Mouse (Mus musculus): Measurements from ENCODE around the gene Acbd6. TPM values are rescaled to one million over a fixed set of nuclear protein-coding genes. Genes with fewer than 3 reads are reported as not detected.

The Acbd6 gene
- polyA plus RNA-seq, 1 experiment, result 90.0 TPM

DNA sequence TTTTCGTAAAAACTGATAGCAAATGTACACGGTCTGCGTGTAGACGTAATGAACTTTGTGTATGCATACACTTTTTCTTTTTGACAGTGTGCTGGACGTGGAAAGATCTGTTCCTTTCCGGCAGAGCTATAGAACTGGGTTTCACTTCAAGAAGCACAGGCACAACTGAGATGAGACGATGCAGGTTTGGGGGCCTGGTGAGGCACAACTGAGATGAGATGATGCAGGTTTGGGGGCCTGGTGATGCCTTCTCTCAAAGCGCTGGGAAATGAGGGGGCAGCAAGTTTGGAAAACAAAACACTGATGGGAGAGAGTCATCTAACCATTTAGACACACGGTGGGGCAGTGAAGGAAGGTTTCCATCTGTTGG, 293 bp upstream of the Acbd6 start:
- DNase-seq (ENCODE audit: extremely low spot score in 1 of 2, low spot score in 1 of 2), result no peak

DNA sequence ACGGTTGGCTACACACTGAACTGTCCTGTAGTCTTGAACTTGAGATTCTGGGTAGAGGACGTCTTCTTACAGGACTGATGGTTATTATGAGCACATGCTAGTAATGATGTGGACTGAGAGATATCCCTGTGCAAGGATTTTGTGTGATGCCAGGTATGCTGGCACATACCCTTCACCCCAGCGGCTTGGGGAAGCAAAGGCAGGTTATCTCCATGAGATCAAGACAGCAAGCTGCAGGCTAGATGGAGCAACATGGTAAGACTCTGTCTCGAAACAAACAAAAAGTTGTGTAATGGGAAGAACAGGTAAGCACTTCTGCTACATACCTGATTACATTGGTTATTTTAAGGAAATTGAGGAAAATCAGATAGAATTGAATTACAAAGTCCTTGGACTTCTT, 2.1 kb downstream of the Acbd6 start:
- DNase-seq (ENCODE audit: extremely low spot score in 1 of 2, low spot score in 1 of 2), result no peak

DNA sequence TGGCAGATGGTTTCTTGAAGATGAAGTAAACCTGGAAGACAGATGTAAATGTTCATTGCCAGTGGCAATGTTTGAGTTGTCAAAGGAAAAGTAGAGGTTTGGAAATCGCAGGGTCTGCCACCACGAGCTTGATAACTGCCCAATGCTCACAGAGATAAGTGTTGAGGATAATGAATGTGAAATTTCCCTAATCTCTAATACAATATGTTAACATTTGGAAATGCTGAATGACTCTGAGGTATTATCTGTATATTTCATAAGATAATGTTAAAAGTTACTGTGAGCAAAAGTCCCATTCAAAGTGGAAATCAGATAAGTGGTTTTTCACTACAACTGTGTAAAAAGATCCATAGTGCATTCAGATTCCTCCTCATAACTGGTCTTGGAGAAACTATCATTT, 2.8 kb downstream of the Acbd6 start:
- no peak for DNase-seq (ENCODE audit: extremely low spot score in 1 of 2, low spot score in 1 of 2)

DNA sequence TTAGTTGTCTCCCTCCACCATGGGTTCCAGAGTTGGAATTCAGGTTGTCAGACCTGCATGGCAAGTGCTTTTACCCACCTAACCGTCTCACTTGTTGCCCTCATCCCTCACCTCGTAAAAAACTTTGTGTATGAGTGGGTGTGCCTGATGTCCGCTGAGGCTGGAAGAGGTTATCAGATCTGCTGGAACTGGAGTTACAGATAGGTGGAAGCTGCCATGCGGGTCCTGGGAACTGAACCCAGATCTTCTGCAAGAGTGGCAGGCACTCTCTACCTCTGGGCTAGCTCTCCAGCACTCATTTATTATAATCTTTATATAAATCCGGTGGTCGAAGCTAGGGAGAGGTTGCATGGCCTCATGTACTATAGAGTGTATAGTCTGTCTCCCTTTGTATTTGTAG, 4.3 kb downstream of the Acbd6 start:
- no peak for DNase-seq (ENCODE audit: extremely low spot score in 1 of 2, low spot score in 1 of 2)

DNA sequence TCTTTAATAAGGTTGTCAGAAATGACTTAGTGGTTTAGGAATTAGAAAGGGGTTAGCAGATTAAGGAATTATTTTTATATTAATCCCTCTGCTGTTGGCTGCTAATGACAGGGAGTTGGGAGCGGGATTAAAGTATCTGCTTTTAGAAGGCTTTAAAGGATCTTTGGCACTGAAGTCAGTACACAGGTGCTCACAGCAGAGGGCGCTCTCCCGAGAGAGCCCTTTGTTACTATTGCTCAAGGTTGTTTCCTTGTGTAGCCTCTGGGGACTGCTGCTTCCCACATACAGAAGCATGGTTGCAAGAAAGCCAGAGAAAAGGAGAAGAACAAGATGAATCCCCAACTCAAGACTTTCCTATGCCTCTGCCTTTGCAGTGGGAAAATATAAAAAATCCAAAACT, 6.8 kb downstream of the Acbd6 start:
- DNase-seq (ENCODE audit: extremely low spot score in 1 of 2, low spot score in 1 of 2), result peak in 1 of 2 experiments; percentile 40

DNA sequence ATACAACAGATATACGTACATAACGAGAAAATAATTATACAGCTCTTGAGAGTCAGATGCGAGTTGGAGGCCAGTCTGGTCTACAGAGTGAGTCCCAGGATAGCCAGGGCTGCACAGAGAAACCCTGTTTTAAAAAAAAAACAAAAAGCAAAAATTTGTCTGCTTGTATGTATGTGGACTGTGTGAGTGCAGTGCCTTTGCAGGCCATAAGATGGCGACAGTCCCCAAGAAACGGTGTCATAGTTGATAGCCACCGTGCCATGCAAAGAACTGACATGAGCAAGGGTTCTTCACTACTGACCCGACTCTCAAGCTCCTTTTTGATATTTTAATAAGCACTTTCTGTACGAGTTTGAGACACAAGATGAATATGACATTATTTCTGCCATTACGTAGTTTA, 10.2 kb downstream of the Acbd6 start:
- no peak for DNase-seq (ENCODE audit: extremely low spot score in 1 of 2, low spot score in 1 of 2)

DNA sequence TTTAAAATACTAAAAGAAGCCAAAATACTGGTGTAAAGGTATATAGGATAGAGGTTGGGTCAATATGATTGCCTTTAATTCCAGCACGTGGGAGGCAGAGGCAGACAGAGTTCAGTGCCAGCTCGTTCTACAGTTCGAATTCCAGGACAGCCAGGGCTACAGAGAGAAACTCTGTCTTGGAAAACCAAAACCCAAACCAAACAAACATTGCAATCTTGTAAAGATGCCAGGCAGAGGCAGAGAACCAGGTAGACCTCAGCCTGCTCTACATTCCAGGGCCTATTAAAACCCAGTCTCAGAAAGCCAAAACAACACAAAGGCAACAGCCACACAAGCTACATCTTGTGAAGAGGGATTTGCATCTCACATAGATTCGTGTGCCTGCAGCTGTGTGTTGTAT, 11.4 kb downstream of the Acbd6 start:
- no peak for DNase-seq (ENCODE audit: extremely low spot score in 1 of 2, low spot score in 1 of 2)

DNA sequence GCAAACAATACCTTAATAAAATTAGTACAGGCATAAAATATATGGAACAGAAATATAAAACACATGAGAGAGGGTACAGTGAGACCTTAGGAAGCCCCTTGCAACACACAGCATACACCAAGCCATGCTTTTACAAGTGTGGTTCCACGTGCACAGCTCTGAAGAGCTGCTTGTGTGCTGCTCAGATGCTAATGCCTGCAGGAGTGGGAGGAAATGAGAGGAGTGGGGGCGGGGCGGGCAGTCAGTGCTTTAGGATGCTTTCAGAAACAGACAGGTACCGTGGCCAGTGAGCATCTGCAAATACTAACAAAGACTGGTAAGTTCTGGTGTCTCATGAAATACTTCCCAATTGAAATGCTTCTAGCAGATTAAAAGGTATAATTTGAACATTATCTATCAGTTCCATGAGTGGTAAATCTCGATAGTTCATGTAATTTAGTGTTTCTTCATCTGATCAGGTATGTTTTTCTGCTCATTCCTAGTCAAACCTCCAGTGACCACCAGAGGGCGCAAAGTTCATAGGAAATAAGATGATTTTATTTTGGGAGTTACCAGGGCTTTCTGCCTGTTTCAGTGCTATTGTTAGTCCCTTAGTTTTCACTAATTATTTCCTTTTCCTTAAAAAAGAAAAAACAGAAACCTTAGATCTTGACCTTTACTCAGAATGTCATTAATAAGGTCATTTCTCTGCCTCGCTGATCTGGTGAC, 17.2 kb downstream of the Acbd6 start:
- peak; percentile 58 to 94 for DNase-seq (ENCODE audit: extremely low spot score in 1 of 2, low spot score in 1 of 2)

DNA sequence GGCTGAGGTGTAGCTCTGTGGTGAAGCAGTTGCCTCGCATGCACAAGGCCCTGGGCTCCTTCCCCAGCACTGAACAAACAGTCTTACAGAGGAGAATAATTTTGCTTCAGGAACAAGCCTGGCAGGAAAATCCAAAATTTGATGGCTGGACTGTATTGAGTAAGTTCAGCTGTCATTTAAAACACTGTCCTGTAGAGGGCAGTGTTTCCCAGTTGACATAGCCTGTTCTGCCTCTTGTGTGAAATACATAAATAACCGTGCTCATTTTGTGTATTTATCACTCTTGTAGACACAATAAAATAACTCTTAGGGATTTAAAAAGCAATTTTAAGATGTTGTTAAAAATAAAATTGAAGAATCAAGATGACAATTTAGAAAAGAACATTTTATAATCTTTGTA, 18.5 kb downstream of the Acbd6 start:
- peak in 1 of 2 experiments; percentile 66 for DNase-seq (ENCODE audit: extremely low spot score in 1 of 2, low spot score in 1 of 2)

DNA sequence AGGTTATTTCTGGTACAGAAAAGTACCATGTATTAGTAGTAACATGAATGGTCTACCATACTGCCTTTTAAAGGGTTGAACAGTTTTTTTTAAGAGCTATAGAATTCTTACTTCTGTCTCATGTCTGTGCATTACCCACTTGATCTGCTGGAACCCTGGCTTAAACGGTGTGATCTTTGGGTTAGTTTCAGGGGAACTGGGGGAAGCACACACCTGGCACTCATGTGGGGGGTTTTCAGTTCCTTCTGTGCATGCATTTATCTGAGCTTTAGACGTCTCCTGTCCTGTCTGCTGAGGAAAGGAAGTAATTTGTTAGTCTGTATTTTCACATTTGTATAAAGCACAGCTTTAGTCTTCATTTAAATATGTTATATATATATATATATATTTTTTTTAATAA, 19.4 kb downstream of the Acbd6 start:
- DNase-seq (ENCODE audit: extremely low spot score in 1 of 2, low spot score in 1 of 2), result no peak

DNA sequence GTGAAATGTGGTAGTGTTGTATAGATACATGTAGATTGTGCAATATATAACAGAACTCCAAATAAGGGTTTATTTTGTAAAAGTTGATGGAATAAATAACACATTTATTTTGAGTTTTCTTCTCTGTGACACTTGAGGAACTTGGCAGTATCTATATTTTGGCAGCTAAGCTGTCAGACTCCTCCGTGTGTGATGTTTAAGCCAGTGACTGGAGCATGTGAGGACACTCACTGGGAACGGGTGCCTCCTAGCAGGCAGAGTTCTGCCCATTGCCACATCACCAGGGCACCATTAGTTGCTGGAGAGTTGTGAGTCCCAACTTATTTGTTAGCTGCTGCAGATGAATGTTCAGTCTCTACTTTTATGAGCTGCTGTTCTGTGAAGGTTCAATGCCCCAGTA, 30.0 kb downstream of the Acbd6 start:
- no peak for DNase-seq (ENCODE audit: extremely low spot score in 1 of 2, low spot score in 1 of 2)

DNA sequence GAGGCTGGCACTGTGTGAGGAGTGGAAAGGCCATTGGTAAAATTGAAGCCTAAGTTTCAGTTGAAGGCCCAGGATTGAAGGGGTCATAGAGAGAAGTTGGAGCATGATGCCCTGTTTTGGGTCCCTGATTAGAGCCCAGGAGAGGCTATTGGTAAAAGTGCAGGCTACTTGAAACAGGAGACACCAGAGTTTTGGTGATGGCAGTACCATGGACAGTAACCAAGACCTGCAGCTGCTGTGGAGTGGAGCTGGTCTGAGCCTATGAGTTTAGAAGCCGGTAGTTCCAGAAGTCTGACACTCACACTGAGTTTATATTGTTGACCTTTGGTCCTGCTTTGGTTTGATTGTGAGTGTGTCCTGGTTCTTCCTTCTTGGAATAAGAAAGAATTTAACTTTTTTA, 36.2 kb downstream of the Acbd6 start:
- no peak for DNase-seq (ENCODE audit: extremely low spot score in 1 of 2, low spot score in 1 of 2)

DNA sequence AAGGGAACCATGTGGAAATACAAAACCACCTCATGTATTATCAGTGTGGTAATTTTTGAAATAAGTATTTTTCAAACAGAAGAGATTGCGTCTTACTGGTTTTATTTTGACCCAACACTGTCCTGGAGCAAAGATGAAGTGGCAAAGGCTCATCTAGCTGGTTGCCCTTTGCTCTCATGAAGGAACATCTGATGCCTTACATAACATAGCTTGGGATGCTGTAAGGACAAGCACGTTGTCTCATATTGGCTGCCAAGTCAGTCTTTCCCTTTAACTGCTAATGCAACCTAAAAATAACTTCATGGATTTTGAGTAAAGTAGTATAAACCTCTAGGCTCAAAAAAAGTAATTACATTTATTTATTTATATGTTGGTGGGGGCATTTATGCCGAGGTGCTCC, 38.7 kb downstream of the Acbd6 start:
- no peak for DNase-seq (ENCODE audit: extremely low spot score in 1 of 2, low spot score in 1 of 2)

DNA sequence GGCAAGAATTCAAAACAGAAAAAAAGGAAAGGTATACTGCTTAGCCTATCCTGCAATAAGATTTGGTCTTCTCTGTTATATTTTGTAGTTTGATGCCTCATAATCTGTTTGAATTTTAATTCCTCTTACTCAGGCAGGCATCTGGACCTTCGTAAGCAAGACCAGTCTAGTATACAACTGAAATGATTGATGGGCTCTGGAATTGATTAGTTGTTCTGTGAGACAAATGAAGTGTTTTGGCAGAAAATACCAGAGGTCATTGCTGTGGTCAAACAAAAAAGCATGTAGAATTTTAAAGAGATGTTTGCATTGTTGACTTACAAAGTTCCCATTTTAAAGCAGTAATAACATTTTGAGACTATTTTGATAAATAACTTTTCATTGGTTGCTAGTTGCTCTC, 46.8 kb downstream of the Acbd6 start:
- no peak for DNase-seq (ENCODE audit: extremely low spot score in 1 of 2, low spot score in 1 of 2)

DNA sequence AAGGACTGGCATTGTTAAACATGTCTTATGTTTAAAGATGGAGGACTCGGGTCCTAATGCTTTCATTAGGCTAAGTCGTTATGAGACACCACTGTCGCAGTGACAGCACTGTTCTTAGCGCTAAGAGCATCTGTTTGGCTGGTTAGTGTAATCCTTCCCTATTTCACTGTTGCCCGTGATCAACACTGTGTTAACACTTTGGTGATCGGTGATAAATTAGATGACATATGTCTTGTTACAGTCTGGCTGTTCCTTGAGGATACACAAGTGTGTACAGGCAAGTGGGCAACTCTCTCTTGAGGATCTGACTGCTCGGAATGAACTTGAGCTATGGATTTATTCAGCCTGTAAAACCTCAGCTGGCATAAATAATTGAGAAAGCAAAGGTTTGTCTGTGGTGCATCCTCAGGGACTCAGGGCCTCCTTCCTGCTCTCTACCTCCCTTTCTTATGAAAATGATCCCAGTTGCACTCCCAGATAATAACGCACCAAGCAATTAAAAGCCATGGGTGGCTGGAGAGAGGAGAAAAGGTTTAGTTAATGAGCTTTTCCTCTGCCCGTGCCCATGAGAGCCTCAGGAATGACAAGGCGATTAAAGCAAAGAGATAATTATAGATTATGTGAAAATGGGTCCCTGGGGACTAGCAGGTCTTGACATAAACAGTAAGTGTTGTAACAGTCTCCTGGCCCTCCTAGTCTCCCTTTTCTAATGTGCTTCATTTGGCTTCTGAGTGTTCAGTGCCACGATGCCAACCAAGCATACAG, 47.7 kb downstream of the Acbd6 start:
- DNase-seq (ENCODE audit: extremely low spot score in 1 of 2, low spot score in 1 of 2), result no peak

DNA sequence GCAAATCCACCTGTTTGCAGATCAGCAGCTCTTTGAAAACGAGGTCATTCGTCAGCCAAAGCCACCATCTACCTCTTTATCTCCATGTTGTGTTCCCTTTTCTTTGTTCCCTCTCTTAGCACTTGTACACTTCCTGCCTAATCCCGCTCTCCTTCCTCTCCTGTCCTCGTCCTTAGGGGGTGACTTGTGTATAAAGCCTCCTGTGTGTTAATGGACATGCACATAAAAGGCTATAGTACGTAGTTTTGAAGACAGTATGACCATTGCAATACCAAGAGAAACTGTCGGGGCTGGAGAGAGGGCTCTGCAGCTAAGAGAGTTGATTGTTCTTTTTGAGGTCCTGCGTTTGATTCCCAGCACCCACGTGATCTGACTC, 48.2 kb downstream of the Acbd6 start:
- DNase-seq (ENCODE audit: extremely low spot score in 1 of 2, low spot score in 1 of 2), result no peak

DNA sequence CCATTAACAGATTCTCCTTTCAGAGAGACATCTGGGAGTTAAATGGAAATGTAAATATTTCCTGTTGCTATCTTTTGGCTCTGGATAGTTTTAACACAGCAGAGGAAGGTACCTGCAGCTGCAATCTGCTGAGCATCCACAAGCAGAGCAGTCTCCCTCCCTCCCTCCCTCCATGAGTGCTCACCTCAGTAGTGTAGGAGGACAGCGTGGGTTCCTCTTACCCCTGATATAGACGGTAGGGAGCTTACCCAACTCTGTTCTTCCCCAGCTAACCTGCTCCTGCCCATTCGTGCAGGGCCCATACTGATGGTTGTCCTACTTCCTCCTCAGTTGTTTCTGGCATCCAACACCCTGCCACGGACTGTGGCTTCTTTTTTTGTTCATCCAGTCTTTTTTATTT, 50.6 kb downstream of the Acbd6 start:
- DNase-seq (ENCODE audit: extremely low spot score in 1 of 2, low spot score in 1 of 2), result no peak

DNA sequence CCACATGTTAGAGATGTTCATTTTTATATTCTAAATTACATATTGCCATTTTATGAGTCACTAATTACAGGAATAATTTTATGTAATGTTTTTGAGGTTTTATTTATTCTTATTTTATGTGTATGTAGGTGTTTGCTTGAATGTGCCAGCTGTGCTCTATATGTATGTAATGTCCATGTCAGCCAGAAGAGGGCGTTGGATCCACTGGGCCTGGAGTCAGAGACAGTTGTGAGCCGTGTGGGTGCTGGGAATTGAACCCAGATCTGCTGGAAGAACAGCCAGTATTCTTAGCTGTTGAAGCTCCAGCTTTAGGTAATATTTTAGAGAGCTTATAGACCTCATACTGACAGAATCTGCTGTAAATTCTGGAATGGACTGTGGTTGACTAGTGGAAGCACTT, 56.5 kb downstream of the Acbd6 start:
- no peak for DNase-seq (ENCODE audit: extremely low spot score in 1 of 2, low spot score in 1 of 2)

DNA sequence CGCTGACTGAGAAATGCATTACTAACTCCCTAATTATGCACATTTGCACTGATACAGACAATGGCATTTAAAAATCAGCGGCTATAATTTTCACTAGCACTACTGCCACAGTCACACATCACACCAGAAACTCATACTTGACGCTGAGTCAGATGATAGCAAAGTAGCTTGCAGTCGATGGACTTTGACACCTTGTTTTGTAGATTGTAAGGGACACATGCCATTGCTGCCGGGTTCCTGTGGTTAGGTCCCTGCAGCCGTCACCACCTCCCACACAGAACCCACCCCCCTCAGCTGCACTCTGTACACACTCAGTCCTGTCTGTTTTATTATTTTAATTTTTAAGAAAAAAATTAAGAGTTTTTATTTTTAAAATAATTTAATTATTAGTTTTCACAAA, 63.2 kb downstream of the Acbd6 start:
- no peak for DNase-seq (ENCODE audit: extremely low spot score in 1 of 2, low spot score in 1 of 2)

DNA sequence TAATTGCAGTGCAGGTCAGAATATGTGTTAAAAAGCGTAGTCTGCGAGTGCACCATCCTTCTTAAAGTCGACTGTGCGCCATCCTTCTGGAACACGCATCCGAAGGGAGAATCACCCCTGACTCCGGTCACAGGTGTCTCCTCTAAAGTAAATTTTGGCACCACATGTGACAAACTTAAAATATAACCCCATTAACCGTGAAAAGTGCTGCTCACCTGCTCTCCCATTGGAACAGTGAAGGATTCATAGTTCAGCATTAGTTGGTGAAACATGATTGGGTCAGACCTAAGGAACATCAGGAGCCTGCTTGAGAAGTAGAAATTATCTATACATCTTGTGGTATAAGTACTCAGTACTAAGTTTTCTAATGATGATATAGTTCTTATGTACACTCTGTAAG, 65.3 kb downstream of the Acbd6 start:
- no peak for DNase-seq (ENCODE audit: extremely low spot score in 1 of 2, low spot score in 1 of 2)

DNA sequence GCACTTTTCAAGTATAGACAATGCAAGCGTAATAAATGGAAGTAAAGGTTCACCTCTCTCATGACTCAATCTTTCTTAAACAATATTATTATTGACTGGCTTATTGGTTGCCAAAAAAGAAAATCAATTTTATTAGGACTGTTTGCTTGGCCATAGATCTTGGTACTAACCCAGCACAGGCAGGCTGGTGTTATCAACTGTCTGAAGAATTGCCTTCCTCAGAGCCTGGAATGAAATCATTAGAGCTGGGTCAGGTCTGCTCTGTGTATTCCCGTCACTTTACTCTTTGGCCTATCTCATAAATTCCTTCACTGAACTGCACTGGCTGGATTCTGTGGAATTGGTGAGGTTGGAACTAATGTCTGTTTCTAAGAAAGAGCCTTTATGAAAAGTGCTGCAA, 69.8 kb downstream of the Acbd6 start:
- no peak for DNase-seq (ENCODE audit: extremely low spot score in 1 of 2, low spot score in 1 of 2)

DNA sequence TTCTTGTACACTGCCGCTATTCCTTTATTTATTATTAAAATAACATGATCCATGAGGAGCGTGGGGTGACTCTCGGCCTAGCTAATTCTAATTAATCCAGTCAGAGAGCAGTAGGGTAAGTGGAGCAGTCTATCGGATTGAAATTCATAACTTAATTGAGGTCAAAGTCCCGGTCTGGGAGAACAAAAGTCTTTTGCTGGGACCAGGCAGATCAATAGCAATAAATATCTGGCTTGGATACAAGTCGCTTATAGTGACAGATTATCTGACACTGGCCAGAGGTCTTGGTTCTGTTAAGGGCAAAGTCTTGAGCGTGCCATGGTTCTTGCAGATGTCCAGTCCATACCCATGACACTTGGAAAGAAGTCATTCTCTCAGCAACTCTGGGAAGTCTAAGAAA, 78.7 kb downstream of the Acbd6 start:
- no peak for DNase-seq (ENCODE audit: extremely low spot score in 1 of 2, low spot score in 1 of 2)

DNA sequence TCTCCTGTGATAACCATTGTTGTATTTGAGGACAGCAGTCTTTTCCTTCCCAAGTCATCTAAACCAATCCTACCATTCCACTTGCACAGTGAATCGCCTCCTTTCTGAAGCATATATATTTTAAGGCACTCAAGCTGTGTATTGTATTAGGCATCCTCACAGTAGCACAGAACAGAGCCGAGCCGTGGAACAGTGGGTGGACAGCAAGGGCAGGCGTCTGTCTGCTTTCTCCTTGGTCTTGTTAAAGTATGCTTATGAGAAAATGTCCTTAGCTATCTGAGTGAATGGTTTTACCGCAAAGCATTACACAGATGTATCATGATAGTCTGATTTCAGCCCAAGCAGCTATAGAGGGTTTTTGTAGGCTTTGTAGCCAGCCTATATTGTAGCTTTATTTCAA, 87.9 kb downstream of the Acbd6 start:
- peak; percentile 23 to 47 for DNase-seq (ENCODE audit: extremely low spot score in 1 of 2, low spot score in 1 of 2)

All from frontal cortex, adult 2 months (tissue).